Mouse (Mus musculus) myocyte (in vitro differentiated cells): ENCODE measurements around the gene Dnah8.

ENCODE experiments used
- CEBPB ChIP-seq: IDR thresholded peaks from 2 replicates; pipeline ENCODE4 v1.6.1; 2011; ENCODE audit warnings: mild to moderate bottlenecking, moderate library complexity; ENCODE audit not compliant: poor library complexity, insufficient read depth, severe bottlenecking
- E2F4 ChIP-seq: IDR thresholded peaks from one replicate; pipeline ENCODE4 v1.6.1; 2011; ENCODE audit warnings: mild to moderate bottlenecking, control low read depth, moderate library complexity; ENCODE audit not compliant: insufficient read depth
- MAX ChIP-seq: IDR thresholded peaks from one replicate; pipeline ENCODE4 v1.6.1; 2011; ENCODE audit warnings: low read depth, mild to moderate bottlenecking, control low read depth
- MYOD1 ChIP-seq, 3 experiments: IDR thresholded peaks; one replicate each; pipeline ENCODE4 v1.6.1; 2011; ENCODE audit warnings: control low read depth in 2 of 3, low read depth in 2 of 3, mild to moderate bottlenecking in 2 of 3, moderate library complexity in 1 of 3; ENCODE audit not compliant: insufficient read length in 2 of 3, control insufficient read depth in 1 of 3
- MYOG ChIP-seq, 3 experiments: IDR thresholded peaks; one replicate each; pipeline ENCODE4 v1.6.1; 2011; ENCODE audit warnings: control low read depth in 2 of 3, low read depth in 2 of 3, mild to moderate bottlenecking in 2 of 3; ENCODE audit not compliant: insufficient read length in 2 of 3, control insufficient read depth in 1 of 3, insufficient read depth in 1 of 3
- POLR2A ChIP-seq: IDR thresholded peaks from one replicate; pipeline ENCODE4 v1.6.1; 2011; ENCODE audit warnings: low read depth, mild to moderate bottlenecking, control low read depth, moderate library complexity; ENCODE audit not compliant: insufficient read length
- POLR2AphosphoS2 ChIP-seq: IDR thresholded peaks from one replicate; pipeline ENCODE4 v1.6.1; 2011; ENCODE audit warnings: low read depth, control low read depth; ENCODE audit not compliant: insufficient read length
- REST ChIP-seq: IDR thresholded peaks from one replicate; pipeline ENCODE4 v1.6.1; 2011; ENCODE audit warnings: mild to moderate bottlenecking, control low read depth, moderate library complexity; ENCODE audit not compliant: insufficient read depth, insufficient read length
- TCF3 ChIP-seq: IDR thresholded peaks from one replicate; pipeline ENCODE4 v1.6.1; 2011; ENCODE audit warnings: low read depth, control low read depth; ENCODE audit not compliant: insufficient read length
- USF1 ChIP-seq: IDR thresholded peaks from one replicate; pipeline ENCODE4 v1.6.1; 2011; ENCODE audit warnings: low read depth, mild to moderate bottlenecking, control low read depth, moderate library complexity

- no peak for TF ChIP-seq POLR2A
- no peak for TF ChIP-seq MAX
- no peak for TF ChIP-seq POLR2AphosphoS2
- no peak for TF ChIP-seq E2F4
- TF ChIP-seq MYOD1 (IDR thresholded peaks at IDR 0.05; ENCODE audit: control insufficient read depth in 1 of 3, insufficient read length in 2 of 3, low read depth in 2 of 3), result no peak
- TF ChIP-seq USF1, result no peak
- no peak for TF ChIP-seq TCF3
- no peak for TF ChIP-seq REST
- TF ChIP-seq CEBPB, result no peak
- no peak for TF ChIP-seq MYOG (IDR thresholded peaks at IDR 0.05; ENCODE audit: control insufficient read depth in 1 of 3, insufficient read depth in 1 of 3, insufficient read length in 2 of 3, low read depth in 2 of 3)
These were observed 212.9 kb downstream of the Dnah8 start for GRCm38 (mm10) chr17:30837031-30837430.
